Mouse (Mus musculus) spleen, adult 2 months (tissue): ENCODE measurements around the gene Tuba1c.

Experiments used
- CTCF ChIP-seq: fragments of 200-500 bp; IDR thresholded peaks from 2 replicates; pipeline ENCODE4 v1.5.1; 2011; ENCODE audit warnings: mild to moderate bottlenecking, inconsistent platforms; ENCODE audit not compliant: insufficient read depth, insufficient read length, insufficient replicate concordance; ENCODE audit errors: extremely low read depth
- POLR2A ChIP-seq: fragments of 200-500 bp; IDR thresholded peaks from 2 replicates; pipeline ENCODE4 v1.6.1; 2011; ENCODE audit warnings: low read depth, low read length, inconsistent platforms

- no peak for TF ChIP-seq POLR2A
- TF ChIP-seq CTCF = no peak
These were observed 18.8 kb upstream of the Tuba1c start for GRCm38 (mm10) chr15:99010896-99011295.
